Mouse (Mus musculus) embryo, embryonic 10.5 days (tissue): ENCODE data around the gene Hoxb5.

Experiments used
- DNase-seq: peaks from one replicate; pipeline ENCODE4 v3.0.0-alpha.2; 2015; ENCODE audit warnings: low spot score

Hoxb5 gene

DNA sequence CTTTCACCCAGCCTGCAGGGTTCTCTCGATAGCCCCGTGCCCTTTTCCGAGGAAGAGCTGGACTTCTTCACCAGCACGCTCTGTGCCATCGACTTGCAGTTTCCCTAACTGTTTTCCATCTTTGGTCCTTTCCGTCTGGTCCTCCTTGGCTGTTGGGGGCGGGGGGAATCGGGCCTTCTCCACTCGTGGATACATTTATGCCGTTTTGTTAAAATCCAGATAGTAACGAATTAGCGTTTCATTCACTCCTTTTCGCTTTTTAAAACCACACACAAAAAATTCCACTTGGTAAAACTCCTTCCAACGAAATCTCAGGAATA, 50.3 kb downstream of the Hoxb5 start:
- DNase-seq: peak; percentile 64

DNA sequence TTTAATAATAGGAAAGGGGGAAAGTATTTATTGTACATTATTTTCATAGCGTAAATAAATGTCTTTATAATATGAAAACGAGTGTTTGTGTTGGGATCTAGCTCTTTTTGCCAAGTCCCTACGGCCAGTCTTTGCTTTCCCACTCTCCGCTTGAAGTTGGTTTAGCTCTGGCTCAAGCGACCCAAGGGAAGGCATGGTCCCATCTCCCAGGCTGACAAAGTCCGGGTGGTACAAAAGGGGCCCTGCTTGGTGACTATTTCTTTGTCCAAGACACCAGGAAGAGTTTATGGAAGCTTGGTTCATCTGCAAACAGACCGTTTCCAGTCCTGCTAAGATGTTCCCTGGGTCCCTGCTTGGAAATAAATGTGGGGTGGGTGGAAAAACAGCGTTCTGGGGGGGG, 50.8 kb downstream of the Hoxb5 start:
- DNase-seq: peak; percentile 68

DNA sequence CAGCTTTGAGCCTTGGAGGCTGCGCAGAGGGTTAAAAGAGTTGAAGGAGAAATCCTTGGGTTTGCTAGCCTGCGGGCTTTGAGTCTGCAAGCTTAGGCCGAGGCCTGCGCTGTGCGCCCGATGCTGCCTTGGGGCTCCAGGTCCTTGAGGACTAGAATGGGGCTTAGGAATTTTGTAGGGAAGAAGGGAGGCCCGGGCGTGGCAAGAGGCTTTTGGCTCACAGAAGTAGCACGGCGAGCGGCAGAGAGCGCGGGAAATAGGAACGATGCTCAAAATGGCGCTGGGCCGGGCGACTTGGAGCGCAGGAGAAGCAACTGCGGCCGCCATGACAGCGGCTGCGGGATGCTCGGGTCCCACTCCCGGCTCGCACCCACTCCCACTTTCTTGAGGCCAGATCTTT, 51.2 kb downstream of the Hoxb5 start:
- peak; percentile 85 for DNase-seq

DNA sequence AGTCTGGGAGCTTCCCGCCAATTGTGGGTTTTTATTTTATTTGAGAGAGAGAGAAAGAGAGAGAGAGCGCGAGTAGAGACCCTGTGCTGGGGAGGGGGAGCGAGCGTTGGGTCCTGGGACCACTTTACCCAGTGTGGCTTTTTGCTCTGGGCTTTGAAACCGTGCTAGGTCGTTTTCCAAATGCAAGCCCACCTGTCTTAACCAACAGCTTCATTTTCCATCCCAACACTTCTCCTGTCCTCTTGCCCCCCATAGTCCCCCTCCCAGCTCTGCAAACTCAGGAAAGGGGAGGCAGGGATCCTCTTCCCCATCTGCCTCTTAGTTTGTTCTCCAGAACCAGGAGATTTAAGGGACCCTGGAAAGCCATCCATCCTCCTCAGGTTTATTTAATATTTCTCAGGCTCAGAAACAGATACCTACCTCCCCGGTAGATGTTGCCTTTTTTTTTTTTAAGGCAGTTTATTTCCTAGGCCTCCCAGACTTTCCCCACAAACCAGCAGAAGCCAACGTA, 51.7 kb downstream of the Hoxb5 start:
- no peak for DNase-seq
